Mouse (Mus musculus): ENCODE measurements around the gene Rnps1. TPM values are rescaled to one million over a fixed set of nuclear protein-coding genes. Genes with fewer than 3 reads are reported as not detected.
A peak's percentile ranks its signal among the peaks of the same experiment; 100 is the strongest.

The Rnps1 gene
- total and polyA plus RNA-seq, 3 experiments, result 160 to 288 (median 255) TPM

- no peak overlapping the region for H3K9ac ChIP-seq (ENCODE audit: insufficient read depth, low read depth)
- dilution Hi-C loops (cut with MboI; ENCODE audit: extremely low pct_ligation_motif_present, extremely low pct_unique_long_range_greater_than_20kb, low sequenced_read_pairs), result no loop called here
These were observed 48.6 kb downstream of the Rnps1 start for GRCm38 (mm10) chr17:24462932-24463331.

GRCm38 (mm10) chr17:24463374-24464133 lies 49.2 kb downstream of the Rnps1 start:
- peaks cover 3 to 18% of the 10 kb centered on the region in 2 experiments for H3K36me3 ChIP-seq (replicated peaks in 1 of 2; ENCODE audit: control insufficient read depth in 1 of 2, insufficient read depth in 1 of 2, low read length in 1 of 2)
- no peaks in the 10 kb centered on the region for H3K27me3 ChIP-seq (replicated peaks)
- DNase-seq (ENCODE audit: extremely low read depth), result no peak
- no peak overlapping the region for H3K9ac ChIP-seq (ENCODE audit: insufficient read depth, low read depth)
- dilution Hi-C loops (cut with MboI; ENCODE audit: extremely low pct_ligation_motif_present, extremely low pct_unique_long_range_greater_than_20kb, low sequenced_read_pairs) (no loop called here), in situ Hi-C loops (cut with MboI; ENCODE audit: low pct_ligation_motif_present, low pct_unique_long_range_greater_than_20kb, low sequenced_read_pairs) (no loop called here)
- H3K4me3 ChIP-seq (replicated peaks in 1 of 3; ENCODE audit: low read depth in 2 of 3, low read length in 2 of 3, poor library complexity in 1 of 3), result no peak overlapping the region
- H3K9me3 ChIP-seq (replicated peaks; ENCODE audit: low read length), result no peaks in the 10 kb centered on the region
- peaks cover 6 to 7% of the 10 kb centered on the region in 2 experiments; a peak in 2 of 4 replicates for H3K4me1 ChIP-seq (ENCODE audit: control insufficient read depth in 1 of 2, insufficient read depth in 2 of 2)
- TF ChIP-seq CTCF (conservative IDR thresholded peaks at IDR 0.05 in 1 of 2, IDR thresholded peaks at IDR 0.05 in 1 of 2; ENCODE audit: low read depth in 2 of 2, low read length in 2 of 2) (peak in 1 of 2 experiments; percentile 37; a peak in 3 of 4 replicates), MAX (IDR thresholded peaks at IDR 0.05; ENCODE audit: low read length) (no peak), TCF12 (IDR thresholded peaks at IDR 0.05; ENCODE audit: low read depth, low read length) (no peak), MEF2A (IDR thresholded peaks at IDR 0.05; ENCODE audit: borderline replicate concordance, low read depth, low read length) (no peak)
- no peak overlapping the region for H3K4me2 ChIP-seq (ENCODE audit: insufficient read depth, low read depth, poor library complexity, severe bottlenecking)
- no peaks in the 10 kb centered on the region for H3K79me2 ChIP-seq (replicated peaks; ENCODE audit: control insufficient read depth, extremely low read depth, insufficient read depth, poor library complexity, severe bottlenecking)
- H3K27ac ChIP-seq (ENCODE audit: insufficient read depth, low read depth), result no peak overlapping the region

More at GRCm38 (mm10) chr17:24462932-24463331, 48.6 kb downstream of the Rnps1 start:
- no peaks in the 10 kb centered on the region for H3K27me3 ChIP-seq (replicated peaks)
- H3K36me3 ChIP-seq (replicated peaks in 1 of 2; ENCODE audit: control insufficient read depth in 1 of 2, insufficient read depth in 1 of 2, low read length in 1 of 2), result peaks cover 3 to 18% of the 10 kb centered on the region in 2 experiments
- TF ChIP-seq ELF1 (IDR thresholded peaks at IDR 0.05; ENCODE audit: low read depth, low read length) (no peak), EP300 (IDR thresholded peaks at IDR 0.05; ENCODE audit: low read length) (no peak), ZKSCAN1 (IDR thresholded peaks at IDR 0.05; ENCODE audit: borderline replicate concordance, low read depth, low read length) (no peak), MEF2A (IDR thresholded peaks at IDR 0.05; ENCODE audit: borderline replicate concordance, low read depth, low read length) (no peak), RAD21 (IDR thresholded peaks at IDR 0.05; ENCODE audit: low read depth, low read length) (no peak), ZC3H11A (IDR thresholded peaks at IDR 0.05; ENCODE audit: low read depth, low read length) (no peak), MAZ (IDR thresholded peaks at IDR 0.05; ENCODE audit: low read depth, low read length) (no peak), GABPA (IDR thresholded peaks at IDR 0.05; ENCODE audit: insufficient replicate concordance, low read depth, low read length) (no peak), JUN (IDR thresholded peaks at IDR 0.05; ENCODE audit: insufficient read depth, low read depth, low read length) (no peak), HCFC1 (IDR thresholded peaks at IDR 0.05; ENCODE audit: low read depth, low read length) (no peak), PAX5 (IDR thresholded peaks at IDR 0.05; ENCODE audit: low read length) (no peak)
- H3K4me2 ChIP-seq (ENCODE audit: insufficient read depth, low read depth, poor library complexity, severe bottlenecking), result no peak overlapping the region
- H3K4me1 ChIP-seq (ENCODE audit: control insufficient read depth in 1 of 2, insufficient read depth in 2 of 2), result peaks cover 4 to 7% of the 10 kb centered on the region in 2 experiments; a peak in 2 of 4 replicates
- in situ Hi-C loops (cut with MboI; ENCODE audit: low pct_ligation_motif_present, low pct_unique_long_range_greater_than_20kb, low sequenced_read_pairs), result no loop called here
- no peak overlapping the region for H3K4me3 ChIP-seq (replicated peaks in 1 of 3; ENCODE audit: low read depth in 2 of 3, low read length in 2 of 3, poor library complexity in 1 of 3)
- H3K9me3 ChIP-seq (replicated peaks; ENCODE audit: low read length), result no peaks in the 10 kb centered on the region
- DNase-seq (ENCODE audit: extremely low read depth), result no peak
- no peaks in the 10 kb centered on the region for H3K79me2 ChIP-seq (replicated peaks; ENCODE audit: control insufficient read depth, extremely low read depth, insufficient read depth, poor library complexity, severe bottlenecking)
- no peak overlapping the region for H3K27ac ChIP-seq (ENCODE audit: insufficient read depth, low read depth)
